Mouse (Mus musculus): ENCODE results near the gene Msantd2.

DNA sequence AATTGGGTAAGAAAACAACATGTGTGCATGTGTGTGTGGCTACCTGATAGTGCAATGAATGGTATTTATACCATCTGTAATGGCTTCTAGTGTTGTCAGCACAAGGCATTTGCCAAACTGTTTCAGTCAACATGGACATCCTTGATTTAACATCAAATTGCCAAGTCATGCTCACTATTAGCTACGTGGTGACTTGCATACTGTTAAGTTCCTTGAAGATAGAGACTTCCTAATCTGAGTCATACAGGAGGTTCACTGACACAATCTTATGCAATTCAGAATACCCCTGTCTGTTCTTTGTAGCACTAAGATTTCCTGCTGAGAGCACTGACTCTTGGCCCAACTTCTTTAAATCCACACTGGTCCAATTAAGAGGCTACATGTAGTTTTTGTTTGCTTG, 28.3 kb downstream of the Msantd2 start:
- no peak for TF ChIP-seq CTCF (IDR thresholded peaks at IDR 0.05; ENCODE audit: low read depth)
- peak; percentile 93 for TF ChIP-seq EP300 (IDR thresholded peaks at IDR 0.05; ENCODE audit: low read depth)
